Mouse (Mus musculus): ENCODE data around the gene Dnah6. TPM values are rescaled to one million over a fixed set of nuclear protein-coding genes. Genes with fewer than 3 reads are reported as not detected.

The Dnah6 gene
- polyA plus RNA-seq, 1 experiment from 2014 or later: 0.61 TPM

DNA sequence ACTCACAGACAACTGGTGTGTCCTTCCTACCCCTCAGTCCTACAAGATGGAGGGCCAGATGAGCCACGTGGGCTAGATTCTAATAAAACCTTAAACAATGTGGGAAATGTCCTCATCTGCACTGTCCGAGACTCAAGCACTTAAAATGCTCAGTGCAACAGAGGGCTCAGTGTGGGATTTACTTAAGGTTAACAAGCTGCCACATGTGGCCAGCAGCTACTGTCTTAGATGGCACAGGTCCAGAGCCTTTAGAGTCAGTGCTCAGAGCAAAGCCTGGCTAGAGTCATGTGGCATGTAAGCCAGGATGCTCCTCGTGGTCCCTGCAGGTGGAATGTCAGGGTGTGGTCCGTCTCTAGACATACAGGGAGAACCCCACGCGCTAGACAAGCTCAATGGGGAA is 194.6 kb downstream of the Dnah6 start:
- peaks cover 8% of the 10 kb centered on the region; the same call in 1 of the 2 replicates for H3K4me1 ChIP-seq
- H3K36me3 ChIP-seq: no peaks in the 10 kb centered on the region
- H3K4me2 ChIP-seq (replicated peaks): no peak overlapping the region
- H3K27ac ChIP-seq (replicated peaks): no peak overlapping the region
- WGBS: 30% methylated on average over 6 of the region's 6 CpGs
- ATAC-seq (ENCODE audit: insufficient number of reproducible peaks, low FRiP score, low TSS enrichment, low read depth): peak; percentile 29; the same call in 1 of the 2 replicates
- H3K4me3 ChIP-seq (replicated peaks): no peak overlapping the region
- H3K27me3 ChIP-seq: no peaks in the 10 kb centered on the region
- H3K9ac ChIP-seq: no peak overlapping the region
- H3K9me3 ChIP-seq (replicated peaks): no peaks in the 10 kb centered on the region

DNA sequence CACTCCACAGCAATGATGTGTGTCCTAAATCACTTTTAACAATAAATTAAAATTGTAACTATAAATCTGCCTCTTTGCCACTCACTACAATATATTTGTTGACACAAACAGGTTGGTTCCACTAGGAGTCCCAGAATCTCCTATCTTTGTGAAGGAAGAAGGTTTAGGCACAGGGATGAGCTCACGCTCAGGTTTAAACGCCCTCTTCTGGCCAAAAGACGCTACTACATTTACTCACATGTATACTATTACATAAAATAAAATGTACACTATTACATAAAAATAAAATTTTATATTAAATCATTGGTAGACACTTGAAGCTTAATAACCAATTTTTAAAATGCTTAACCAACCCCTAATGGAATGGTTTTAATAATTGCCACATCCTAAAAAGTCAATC is 201.4 kb downstream of the Dnah6 start:
- Histone ChIP-seq H3K4me2 (replicated peaks) (no peak overlapping the region), H3K4me1 (no peaks in the 10 kb centered on the region), H3K36me3 (no peaks in the 10 kb centered on the region), H3K27ac (replicated peaks) (no peak overlapping the region), H3K9ac (no peak overlapping the region), H3K27me3 (no peaks in the 10 kb centered on the region; the same call in 1 of the 2 replicates), H3K9me3 (replicated peaks) (no peaks in the 10 kb centered on the region), H3K4me3 (replicated peaks) (no peak overlapping the region)
- no peak for ATAC-seq (ENCODE audit: insufficient number of reproducible peaks, low FRiP score, low TSS enrichment, low read depth)
- 5% methylated on average over 3 of the region's 3 CpGs for WGBS

- Histone ChIP-seq H3K9me3 (replicated peaks) (no peaks in the 10 kb centered on the region), H3K36me3 (no peaks in the 10 kb centered on the region), H3K4me1 (no peaks in the 10 kb centered on the region), H3K9ac (no peak overlapping the region), H3K4me3 (replicated peaks) (no peak overlapping the region), H3K27me3 (no peaks in the 10 kb centered on the region; the same call in 1 of the 2 replicates), H3K27ac (replicated peaks) (no peak overlapping the region; the same call in 1 of the 2 replicates), H3K4me2 (replicated peaks) (no peak overlapping the region)
- 75% methylated on average over 10 of the region's 10 CpGs for WGBS
- ATAC-seq (ENCODE audit: insufficient number of reproducible peaks, low FRiP score, low TSS enrichment, low read depth): no peak
Measured at GRCm38 (mm10) chr6:73018725-73019280, 202.6 kb downstream of the Dnah6 start.

- WGBS: 56% methylated on average over 13 of the region's 13 CpGs
- H3K4me2 ChIP-seq (replicated peaks): no peak overlapping the region
- ATAC-seq (ENCODE audit: insufficient number of reproducible peaks, low FRiP score, low TSS enrichment, low read depth): no peak
Measured at GRCm38 (mm10) chr6:73014317-73015160, 206.9 kb downstream of the Dnah6 start.

GRCm38 (mm10) chr6:73012931-73013330 is 208.5 kb downstream of the Dnah6 start:
- Histone ChIP-seq H3K9ac (no peak overlapping the region), H3K4me1 (no peaks in the 10 kb centered on the region), H3K27ac (replicated peaks) (peak overlapping the region; percentile 51), H3K4me2 (replicated peaks) (no peak overlapping the region), H3K9me3 (replicated peaks) (no peaks in the 10 kb centered on the region), H3K27me3 (no peaks in the 10 kb centered on the region), H3K36me3 (no peaks in the 10 kb centered on the region), H3K4me3 (replicated peaks) (no peak overlapping the region)
- ATAC-seq (ENCODE audit: insufficient number of reproducible peaks, low FRiP score, low TSS enrichment, low read depth): 0 out of 2 replicates have a peak, but pooled peaks have one; percentile 31
- WGBS: 56% methylated on average over 8 of the region's 8 CpGs

More at GRCm38 (mm10) chr6:73014317-73015160, 206.9 kb downstream of the Dnah6 start:
- no peak overlapping the region for H3K9ac ChIP-seq
- no peak overlapping the region for H3K27ac ChIP-seq (replicated peaks)
- no peaks in the 10 kb centered on the region for H3K36me3 ChIP-seq
- H3K4me3 ChIP-seq (replicated peaks): no peak overlapping the region
- no peaks in the 10 kb centered on the region; the same call in 1 of the 2 replicates for H3K27me3 ChIP-seq
- H3K4me1 ChIP-seq: no peaks in the 10 kb centered on the region
- H3K9me3 ChIP-seq (replicated peaks): no peaks in the 10 kb centered on the region

DNA sequence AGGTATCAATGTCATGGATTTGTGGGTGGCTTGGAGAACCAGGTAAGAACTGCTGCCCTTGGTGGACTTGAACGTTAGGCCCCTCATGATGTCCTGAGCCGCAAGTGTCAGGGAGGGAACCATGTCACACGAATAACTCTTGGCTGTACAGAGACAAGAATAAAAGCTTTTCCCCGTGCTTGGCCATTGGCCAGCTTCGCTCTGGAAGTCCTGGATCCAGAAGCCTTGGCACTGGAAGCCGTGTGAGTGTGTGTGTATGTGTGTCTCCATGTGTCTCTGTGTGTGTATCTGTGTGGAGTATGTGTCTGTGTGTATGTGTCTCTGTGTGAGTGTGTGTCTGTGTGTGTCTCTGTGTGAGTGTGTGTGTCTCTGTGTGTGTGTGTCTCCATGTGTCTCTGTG is 209.6 kb downstream of the Dnah6 start:
- no peaks in the 10 kb centered on the region for H3K9me3 ChIP-seq (replicated peaks)
- H3K9ac ChIP-seq: no peak overlapping the region
- H3K4me3 ChIP-seq (replicated peaks): no peak overlapping the region
- H3K4me1 ChIP-seq: no peaks in the 10 kb centered on the region
- H3K36me3 ChIP-seq: no peaks in the 10 kb centered on the region
- ATAC-seq (ENCODE audit: insufficient number of reproducible peaks, low FRiP score, low TSS enrichment, low read depth): no peak
- H3K27me3 ChIP-seq: no peaks in the 10 kb centered on the region
- no peak overlapping the region for H3K4me2 ChIP-seq (replicated peaks)
- no peak overlapping the region for H3K27ac ChIP-seq (replicated peaks)
- 67% methylated on average over 6 of the region's 6 CpGs for WGBS

GRCm38 (mm10) chr6:73010073-73010472 is 211.4 kb downstream of the Dnah6 start:
- ATAC-seq (ENCODE audit: insufficient number of reproducible peaks, low FRiP score, low TSS enrichment, low read depth): no peak

DNA sequence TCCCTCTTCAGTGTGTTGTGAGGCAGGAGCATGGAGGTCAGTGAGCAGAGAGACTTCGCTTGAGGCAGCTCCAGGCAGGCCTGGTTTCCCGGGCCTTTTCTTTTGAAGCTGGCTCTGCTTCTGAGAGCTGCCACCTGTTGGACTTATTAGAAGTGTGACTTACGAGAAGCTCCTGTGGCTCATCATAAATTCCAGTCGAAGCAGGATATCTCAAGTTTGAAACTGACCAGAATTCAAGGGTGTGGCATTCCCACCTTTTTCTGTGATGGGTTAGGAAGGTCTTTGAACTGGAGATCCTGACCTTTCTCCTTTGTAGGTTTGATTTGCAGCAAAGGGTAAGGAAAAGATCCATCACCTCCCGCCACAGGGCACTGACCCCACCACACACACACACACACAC is 217.8 kb downstream of the Dnah6 start:
- Histone ChIP-seq H3K27me3 (no peaks in the 10 kb centered on the region), H3K4me3 (replicated peaks) (no peak overlapping the region), H3K9me3 (replicated peaks) (no peaks in the 10 kb centered on the region), H3K4me2 (replicated peaks) (no peak overlapping the region), H3K27ac (replicated peaks) (no peak overlapping the region), H3K4me1 (no peaks in the 10 kb centered on the region), H3K9ac (no peak overlapping the region), H3K36me3 (no peaks in the 10 kb centered on the region)
- WGBS: 75% methylated on average over 5 of the region's 5 CpGs
- ATAC-seq (ENCODE audit: insufficient number of reproducible peaks, low FRiP score, low TSS enrichment, low read depth): no peak

More at GRCm38 (mm10) chr6:73010073-73010472, 211.4 kb downstream of the Dnah6 start:
- no peaks in the 10 kb centered on the region for H3K27me3 ChIP-seq
- H3K36me3 ChIP-seq: no peaks in the 10 kb centered on the region
- H3K9me3 ChIP-seq (replicated peaks): no peaks in the 10 kb centered on the region
- no peak overlapping the region for H3K27ac ChIP-seq (replicated peaks)
- H3K9ac ChIP-seq: no peak overlapping the region
- no peak overlapping the region for H3K4me3 ChIP-seq (replicated peaks)
- H3K4me2 ChIP-seq (replicated peaks): no peak overlapping the region
- whole genome bisulfite sequencing: 35% methylated on average over 6 of the region's 6 CpGs
- no peaks in the 10 kb centered on the region for H3K4me1 ChIP-seq

GRCm38 (mm10) chr6:73002391-73002790 is 219.1 kb downstream of the Dnah6 start:
- Histone ChIP-seq H3K9me3 (replicated peaks) (no peaks in the 10 kb centered on the region), H3K36me3 (no peaks in the 10 kb centered on the region), H3K4me3 (replicated peaks) (no peak overlapping the region), H3K27ac (replicated peaks) (no peak overlapping the region), H3K27me3 (no peaks in the 10 kb centered on the region), H3K9ac (no peak overlapping the region), H3K4me2 (replicated peaks) (no peak overlapping the region), H3K4me1 (no peaks in the 10 kb centered on the region)
- WGBS: 56% methylated on average over 1 of the region's 1 CpGs
- ATAC-seq (ENCODE audit: insufficient number of reproducible peaks, low FRiP score, low TSS enrichment, low read depth): no peak

- Histone ChIP-seq H3K27ac (replicated peaks) (no peak overlapping the region), H3K4me3 (replicated peaks) (no peak overlapping the region), H3K9me3 (replicated peaks) (no peaks in the 10 kb centered on the region), H3K4me2 (replicated peaks) (no peak overlapping the region), H3K9ac (no peak overlapping the region), H3K4me1 (no peaks in the 10 kb centered on the region), H3K27me3 (no peaks in the 10 kb centered on the region), H3K36me3 (no peaks in the 10 kb centered on the region)
- no peak for ATAC-seq (ENCODE audit: insufficient number of reproducible peaks, low FRiP score, low TSS enrichment, low read depth)
- 95% methylated on average over 1 of the region's 1 CpGs for WGBS
Measured at GRCm38 (mm10) chr6:72998809-72999208, 222.6 kb downstream of the Dnah6 start.

DNA sequence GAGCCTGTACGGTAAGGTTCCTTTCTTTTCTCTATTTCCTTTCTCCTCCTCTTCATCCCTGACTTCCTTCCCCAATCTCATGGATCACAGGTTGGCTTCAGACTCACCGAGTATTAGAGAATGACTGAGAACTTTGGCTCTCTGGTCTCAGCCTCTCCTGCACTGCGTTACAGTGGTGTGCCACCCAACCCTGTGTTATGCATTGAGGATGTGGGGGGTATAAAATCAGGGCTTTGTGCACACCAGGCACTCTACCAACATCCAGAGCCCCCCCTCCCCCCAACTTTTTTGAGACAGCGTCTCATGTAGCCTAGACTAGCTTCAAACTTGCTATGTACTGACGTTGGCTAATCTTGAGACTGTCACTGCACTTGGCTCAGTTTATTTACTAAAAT is 227.8 kb downstream of the Dnah6 start:
- Histone ChIP-seq H3K27me3 (no peaks in the 10 kb centered on the region), H3K4me1 (peaks cover 6% of the 10 kb centered on the region; the same call in 1 of the 2 replicates), H3K27ac (replicated peaks) (no peak overlapping the region), H3K9me3 (replicated peaks) (no peaks in the 10 kb centered on the region), H3K4me2 (replicated peaks) (no peak overlapping the region), H3K4me3 (replicated peaks) (no peak overlapping the region), H3K36me3 (no peaks in the 10 kb centered on the region), H3K9ac (no peak overlapping the region)
- no peak for ATAC-seq (ENCODE audit: insufficient number of reproducible peaks, low FRiP score, low TSS enrichment, low read depth)
- 68% methylated on average over 5 of the region's 5 CpGs for WGBS
